Mouse (Mus musculus) limb, embryonic 13.5 days (tissue): ENCODE results near the gene Trappc10. TPM values are rescaled to one million over a fixed set of nuclear protein-coding genes. Genes with fewer than 3 reads are reported as not detected.

Source experiments
- ATAC-seq: fragments of 200-750 bp; cut with Nextera tagmentation; 2 replicates; pipeline ENCODE4 v1.8.0; 2017; ENCODE audit warnings: low read depth, moderate number of reproducible peaks, moderate TSS enrichment; ENCODE audit not compliant: low FRiP score
- H3K27ac ChIP-seq: fragments of 300-500 bp; sonication (generic); 2 replicates; pipeline ENCODE4 v1.5.1; 2015; ENCODE audit warnings: inconsistent platforms, mild to moderate bottlenecking, moderate library complexity
- H3K27me3 ChIP-seq: fragments of 300-500 bp; sonication (generic); 2 replicates; pipeline ENCODE4 v1.6.1; 2015; ENCODE audit warnings: mild to moderate bottlenecking, inconsistent platforms
- H3K36me3 ChIP-seq: fragments of 300-500 bp; sonication (generic); 2 replicates; pipeline ENCODE4 v1.6.1; 2015; ENCODE audit warnings: inconsistent platforms, mild to moderate bottlenecking, moderate library complexity
- H3K4me1 ChIP-seq: fragments of 300-500 bp; sonication (generic); 2 replicates; pipeline ENCODE4 v1.6.1; 2015; ENCODE audit warnings: inconsistent platforms
- H3K4me2 ChIP-seq: fragments of 300-500 bp; sonication (generic); replicated peaks from 2 replicates; pipeline ENCODE4 v1.6.1; 2015; ENCODE audit warnings: inconsistent platforms, mild to moderate bottlenecking, moderate library complexity
- H3K4me3 ChIP-seq: fragments of 300-500 bp; sonication (generic); 2 replicates; pipeline ENCODE4 v1.5.1; 2015; ENCODE audit warnings: moderate library complexity, mild to moderate bottlenecking, inconsistent platforms
- H3K9ac ChIP-seq: fragments of 300-500 bp; sonication (generic); 2 replicates; pipeline ENCODE4 v1.6.1; 2015; ENCODE audit warnings: mild to moderate bottlenecking, inconsistent platforms
- H3K9me3 ChIP-seq: fragments of 300-500 bp; sonication (generic); 2 replicates; pipeline ENCODE4 v1.6.1; 2016; ENCODE audit warnings: inconsistent platforms
- WGBS: fragments of 180-500 bp; shearing (Covaris S2); methylation state at CpG from one replicate; pipeline ENCODE4 v1.1.7; 2015; 5-methylcytosine and 5-hydroxymethylcytosine counted together
- polyA plus RNA-seq: library from polyadenylated mRNA; unstranded; fragments of >200 nt; fragmentation: Nextera tagmentation; extraction: Ambion mirVana; gene quantifications from 2 replicates; pipeline ENCODE4 v1.2.1, GENCODE M21; 2015

The Trappc10 gene
- polyA plus RNA-seq, 1 experiment from 2014 or later = 13.3 TPM

DNA sequence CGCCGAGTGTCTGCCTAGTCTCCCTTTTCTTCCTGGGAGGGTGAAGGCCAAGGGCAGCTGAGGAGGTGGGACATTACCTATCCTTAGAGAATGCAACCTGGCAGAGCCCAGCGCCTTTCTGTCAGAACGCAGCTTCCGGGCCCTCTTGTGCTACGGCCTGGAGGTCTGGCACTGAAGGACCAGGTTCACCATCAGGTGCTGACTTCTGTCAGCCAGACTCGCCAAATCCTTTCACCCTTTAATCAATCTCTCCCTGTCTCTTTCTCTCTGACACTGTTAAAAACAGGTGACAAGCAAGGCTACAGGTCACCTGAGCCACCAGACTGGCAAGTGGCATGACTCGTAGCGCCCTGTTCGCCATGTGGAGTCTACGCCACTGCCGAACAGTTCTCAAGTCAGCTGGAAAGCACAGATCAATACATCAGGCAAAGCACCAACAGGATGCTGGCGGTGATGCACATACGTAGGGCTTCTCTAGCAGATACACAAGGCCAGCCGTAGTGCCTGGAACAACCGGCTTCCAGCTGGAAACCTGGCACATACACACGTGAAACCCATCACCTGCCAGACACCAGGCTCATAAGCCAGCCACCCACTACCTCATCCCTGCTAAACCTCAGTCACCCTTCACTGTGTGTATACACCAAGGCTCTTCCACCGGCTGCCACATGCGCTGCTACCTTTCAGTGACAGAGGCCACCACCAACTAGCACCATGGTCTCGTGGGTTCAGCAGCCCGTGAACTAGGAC is 79.0 kb downstream of the Trappc10 start:
- Histone ChIP-seq H3K4me1 (peaks cover 15% of the 10 kb centered on the region), H3K4me3 (no peak overlapping the region), H3K9ac (no peak overlapping the region), H3K27me3 (no peaks in the 10 kb centered on the region), H3K27ac (no peak overlapping the region), H3K36me3 (peaks cover 77% of the 10 kb centered on the region), H3K9me3 (no peaks in the 10 kb centered on the region), H3K4me2 (no peak overlapping the region)
- no peak for ATAC-seq
- 94% methylated on average over 21 of the region's 21 CpGs for WGBS

GRCm38 (mm10) chr10:78164786-78165185 is 79.7 kb downstream of the Trappc10 start:
- Histone ChIP-seq H3K4me2 (no peak overlapping the region), H3K27me3 (no peaks in the 10 kb centered on the region), H3K4me3 (no peak overlapping the region), H3K9ac (no peak overlapping the region), H3K27ac (no peak overlapping the region), H3K4me1 (peaks cover 13% of the 10 kb centered on the region), H3K9me3 (no peaks in the 10 kb centered on the region), H3K36me3 (peaks cover 78% of the 10 kb centered on the region)
- WGBS = 90% methylated on average over 12 of the region's 12 CpGs
- ATAC-seq = no peak

DNA sequence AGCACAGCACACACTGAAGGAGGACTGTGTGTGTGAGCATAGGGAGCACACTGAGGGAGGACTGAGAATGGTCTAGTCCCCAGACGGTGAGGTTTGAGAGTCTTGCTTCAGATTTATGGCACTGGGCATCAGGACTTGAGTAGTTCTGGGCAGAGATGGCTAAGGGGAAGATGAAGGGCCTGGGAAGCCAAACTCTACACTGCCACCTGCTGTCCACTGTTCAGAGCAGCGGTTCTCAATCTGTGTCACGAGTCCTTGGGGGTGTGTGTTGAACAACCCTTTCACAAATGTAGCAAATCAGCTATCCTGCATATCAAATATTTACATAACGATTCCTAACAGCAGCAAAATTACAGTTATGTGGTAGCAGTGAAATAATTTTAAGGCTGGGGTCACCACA is 80.5 kb downstream of the Trappc10 start:
- Histone ChIP-seq H3K9ac (no peak overlapping the region), H3K4me1 (peaks cover 18% of the 10 kb centered on the region), H3K27ac (no peak overlapping the region), H3K36me3 (peaks cover 78% of the 10 kb centered on the region), H3K4me2 (no peak overlapping the region), H3K27me3 (no peaks in the 10 kb centered on the region), H3K4me3 (no peak overlapping the region), H3K9me3 (no peaks in the 10 kb centered on the region)
- WGBS = 33% methylated on average over 4 of the region's 4 CpGs
- no peak for ATAC-seq

DNA sequence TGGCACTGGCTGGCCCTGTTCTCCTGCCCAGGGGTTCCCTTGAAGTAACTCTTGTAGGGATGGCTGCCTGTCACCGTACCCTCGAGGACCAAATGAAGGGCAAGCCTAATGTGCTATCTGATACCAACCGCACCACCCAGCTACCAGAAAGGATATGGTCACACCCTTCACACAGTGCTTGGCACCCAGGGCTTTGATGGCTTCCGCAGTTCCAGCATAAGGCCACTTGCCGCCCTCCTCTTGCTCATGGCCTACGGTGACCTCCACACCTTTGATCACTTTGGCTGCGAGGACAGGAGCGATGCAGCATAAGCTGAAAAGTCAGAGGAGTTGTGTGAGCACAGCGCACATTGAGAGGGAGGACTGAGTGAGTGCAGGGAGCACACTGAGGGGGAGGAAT is 81.2 kb downstream of the Trappc10 start:
- Histone ChIP-seq H3K4me1 (peaks cover 11% of the 10 kb centered on the region), H3K9me3 (no peaks in the 10 kb centered on the region), H3K36me3 (peaks cover 75% of the 10 kb centered on the region), H3K4me2 (no peak overlapping the region), H3K27ac (no peak overlapping the region), H3K9ac (no peak overlapping the region), H3K27me3 (no peaks in the 10 kb centered on the region), H3K4me3 (no peak overlapping the region)
- WGBS = 91% methylated on average over 9 of the region's 9 CpGs
- no peak for ATAC-seq

DNA sequence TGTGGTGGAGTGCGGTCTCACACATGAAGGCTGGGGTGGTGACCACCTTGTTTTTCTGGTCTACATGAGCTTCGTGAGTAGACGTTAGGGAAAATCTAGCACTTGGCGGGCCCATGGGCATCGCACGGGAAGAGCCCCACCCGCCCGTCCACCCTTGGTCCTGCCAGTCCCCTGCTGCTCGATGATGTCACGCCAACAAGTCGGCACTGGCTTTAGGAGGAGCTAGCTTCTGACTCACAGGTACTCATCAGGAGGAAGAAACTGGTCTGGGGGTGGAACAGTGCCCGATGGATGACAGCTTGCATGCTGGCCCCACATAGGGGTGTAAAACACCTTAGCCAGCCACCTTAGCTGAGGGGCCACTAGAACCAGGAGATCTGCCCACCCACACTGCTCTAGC is 81.8 kb downstream of the Trappc10 start:
- Histone ChIP-seq H3K27ac (no peak overlapping the region), H3K36me3 (peaks cover 73% of the 10 kb centered on the region)

GRCm38 (mm10) chr10:78161096-78161495 is 83.3 kb downstream of the Trappc10 start:
- H3K4me3 ChIP-seq = no peak overlapping the region
- H3K27ac ChIP-seq = no peak overlapping the region
- no peaks in the 10 kb centered on the region for H3K9me3 ChIP-seq
- no peak overlapping the region for H3K9ac ChIP-seq
- WGBS = 84% methylated on average over 8 of the region's 8 CpGs
- H3K4me1 ChIP-seq = peaks cover 9% of the 10 kb centered on the region
- H3K27me3 ChIP-seq = no peaks in the 10 kb centered on the region
- H3K4me2 ChIP-seq = no peak overlapping the region
- peaks cover 57% of the 10 kb centered on the region for H3K36me3 ChIP-seq
- no peak for ATAC-seq

More for the DNA sequence above, 81.8 kb downstream of the Trappc10 start:
- H3K27me3 ChIP-seq = no peaks in the 10 kb centered on the region
- H3K4me2 ChIP-seq = no peak overlapping the region
- no peak overlapping the region for H3K4me3 ChIP-seq
- ATAC-seq = no peak
- WGBS = 95% methylated on average over 12 of the region's 12 CpGs
- H3K4me1 ChIP-seq = peaks cover 9% of the 10 kb centered on the region
- no peaks in the 10 kb centered on the region for H3K9me3 ChIP-seq
- H3K9ac ChIP-seq = no peak overlapping the region

GRCm38 (mm10) chr10:78160369-78161095 is 83.9 kb downstream of the Trappc10 start:
- no peak overlapping the region for H3K27ac ChIP-seq
- no peak overlapping the region for H3K4me2 ChIP-seq
- no peak overlapping the region for H3K9ac ChIP-seq
- H3K36me3 ChIP-seq = peaks cover 51% of the 10 kb centered on the region
- H3K4me1 ChIP-seq = peaks cover 9% of the 10 kb centered on the region
- no peaks in the 10 kb centered on the region for H3K9me3 ChIP-seq
- 87% methylated on average over 16 of the region's 16 CpGs for WGBS
- no peaks in the 10 kb centered on the region for H3K27me3 ChIP-seq
- H3K4me3 ChIP-seq = no peak overlapping the region
- ATAC-seq = no peak

GRCm38 (mm10) chr10:78159906-78160305 is 84.5 kb downstream of the Trappc10 start:
- H3K4me3 ChIP-seq = peak overlapping the region; percentile 26; the same call in 1 of the 2 replicates
- H3K9me3 ChIP-seq = no peaks in the 10 kb centered on the region
- 3% methylated on average over 7 of the region's 7 CpGs for WGBS
- H3K4me2 ChIP-seq = peak overlapping the region; percentile 58
- no peaks in the 10 kb centered on the region for H3K27me3 ChIP-seq
- H3K4me1 ChIP-seq = peaks cover 9% of the 10 kb centered on the region
- H3K9ac ChIP-seq = peak overlapping the region; percentile 43; the same call in 1 of the 2 replicates
- H3K36me3 ChIP-seq = peaks cover 45% of the 10 kb centered on the region
- no peak overlapping the region for H3K27ac ChIP-seq
- ATAC-seq = peak; percentile 77

- peak overlapping the region; percentile 26 for H3K4me3 ChIP-seq
- 14% methylated on average over 17 of the region's 17 CpGs for WGBS
- 0 out of 2 replicates have a peak, but pooled peaks have one; percentile 6 for ATAC-seq
- peak overlapping the region; percentile 58 for H3K4me2 ChIP-seq
- no peaks in the 10 kb centered on the region for H3K9me3 ChIP-seq
- H3K27me3 ChIP-seq = no peaks in the 10 kb centered on the region
- peaks cover 9% of the 10 kb centered on the region for H3K4me1 ChIP-seq
- peak overlapping the region; percentile 43; the same call in 1 of the 2 replicates for H3K9ac ChIP-seq
- peaks cover 40% of the 10 kb centered on the region for H3K36me3 ChIP-seq
- no peak overlapping the region for H3K27ac ChIP-seq
Observed at GRCm38 (mm10) chr10:78159252-78159878, 85.1 kb downstream of the Trappc10 start.

DNA sequence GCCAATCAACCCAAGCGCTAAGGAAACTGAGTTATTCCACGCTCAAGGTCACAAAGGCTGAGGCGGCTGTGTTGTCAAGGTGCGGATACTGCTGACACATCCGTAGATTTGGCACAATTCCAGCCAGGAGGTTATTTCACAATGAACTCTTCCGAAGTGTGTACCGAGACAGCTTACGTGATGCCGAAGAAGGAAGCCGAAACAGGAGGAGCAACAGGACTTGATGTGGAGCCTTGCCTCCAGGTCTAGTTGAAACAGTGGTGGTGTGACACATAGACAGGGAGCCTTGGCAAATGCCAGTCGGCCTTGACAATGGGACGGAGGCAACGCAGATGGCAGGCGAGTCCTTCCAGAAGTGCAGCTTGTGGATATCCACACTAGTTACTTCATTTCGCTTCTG is 86.4 kb downstream of the Trappc10 start:
- Histone ChIP-seq H3K27me3 (no peaks in the 10 kb centered on the region), H3K4me1 (peaks cover 9% of the 10 kb centered on the region), H3K4me3 (no peak overlapping the region), H3K36me3 (peaks cover 27% of the 10 kb centered on the region), H3K9me3 (no peaks in the 10 kb centered on the region), H3K9ac (no peak overlapping the region), H3K4me2 (no peak overlapping the region), H3K27ac (no peak overlapping the region)
- WGBS = 90% methylated on average over 15 of the region's 15 CpGs
- no peak for ATAC-seq

- Histone ChIP-seq H3K4me3 (no peak overlapping the region), H3K36me3 (peaks cover 15% of the 10 kb centered on the region), H3K4me1 (peaks cover 9% of the 10 kb centered on the region), H3K9ac (no peak overlapping the region), H3K4me2 (no peak overlapping the region), H3K27ac (no peak overlapping the region), H3K9me3 (no peaks in the 10 kb centered on the region), H3K27me3 (no peaks in the 10 kb centered on the region)
- WGBS = 80% methylated on average over 6 of the region's 6 CpGs
- ATAC-seq = no peak
Observed at GRCm38 (mm10) chr10:78156926-78157325, 87.5 kb downstream of the Trappc10 start.
